Mouse (Mus musculus) c-Kit-negative CD71-positive TER-119-positive erythroid progenitor cells, embryonic 14.5 days (primary cell): Measurements from ENCODE around the gene Ctnnd1.
A peak's percentile ranks its signal among the peaks of the same experiment; 100 is the strongest.
"Not testable (repeated sequence)": the region's sequence is repeated elsewhere in the genome, so short reads cannot be mapped to it uniquely, and the experiment has no call there.

ENCODE experiments used
- DNase-seq: peaks from one replicate; pipeline ENCODE4 v3.0.0-alpha.2; 2013; ENCODE audit warnings: low read depth, low spot score

The Ctnnd1 gene

DNA sequence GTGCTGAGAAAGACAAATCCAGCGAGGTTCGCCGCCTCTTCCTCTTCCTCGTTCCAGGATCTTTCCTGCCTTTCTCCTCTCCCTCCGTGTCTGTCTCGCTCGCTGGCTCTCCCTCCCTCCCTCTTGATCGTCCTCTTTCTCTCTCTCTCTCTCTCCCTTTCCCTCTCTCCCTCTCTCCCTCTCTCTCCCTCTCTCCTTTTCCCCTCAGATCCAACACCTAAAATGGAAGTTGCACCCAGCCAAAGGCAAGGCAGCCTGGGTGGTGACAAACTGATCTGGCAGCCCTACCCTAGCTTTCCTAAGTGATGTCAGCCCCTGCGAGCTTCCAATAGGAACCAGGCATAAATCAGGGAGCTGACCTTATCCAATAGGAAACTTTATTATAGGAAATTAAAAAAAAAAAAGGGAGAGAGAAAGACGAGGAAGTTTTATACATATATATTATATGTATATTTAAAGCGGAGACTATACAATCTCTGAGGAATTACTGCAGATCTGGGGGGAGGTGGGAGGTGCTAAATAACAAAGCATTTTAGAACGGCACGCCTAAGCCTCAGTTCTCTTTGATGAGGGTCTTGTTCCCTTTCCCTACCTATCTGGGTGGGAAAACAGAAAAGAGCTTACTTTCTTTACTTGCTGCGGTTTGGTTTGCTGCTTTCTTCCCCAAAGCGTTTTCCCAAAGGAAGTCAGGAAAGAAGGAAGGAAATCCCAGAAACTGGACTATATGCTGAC is at the start of gene Ctnnd1:
TSS of gene Ctnnd1 (minus strand) at position 302 of the 732 bp plus-strand sequence.
- peak; percentile 58 for DNase-seq

DNA sequence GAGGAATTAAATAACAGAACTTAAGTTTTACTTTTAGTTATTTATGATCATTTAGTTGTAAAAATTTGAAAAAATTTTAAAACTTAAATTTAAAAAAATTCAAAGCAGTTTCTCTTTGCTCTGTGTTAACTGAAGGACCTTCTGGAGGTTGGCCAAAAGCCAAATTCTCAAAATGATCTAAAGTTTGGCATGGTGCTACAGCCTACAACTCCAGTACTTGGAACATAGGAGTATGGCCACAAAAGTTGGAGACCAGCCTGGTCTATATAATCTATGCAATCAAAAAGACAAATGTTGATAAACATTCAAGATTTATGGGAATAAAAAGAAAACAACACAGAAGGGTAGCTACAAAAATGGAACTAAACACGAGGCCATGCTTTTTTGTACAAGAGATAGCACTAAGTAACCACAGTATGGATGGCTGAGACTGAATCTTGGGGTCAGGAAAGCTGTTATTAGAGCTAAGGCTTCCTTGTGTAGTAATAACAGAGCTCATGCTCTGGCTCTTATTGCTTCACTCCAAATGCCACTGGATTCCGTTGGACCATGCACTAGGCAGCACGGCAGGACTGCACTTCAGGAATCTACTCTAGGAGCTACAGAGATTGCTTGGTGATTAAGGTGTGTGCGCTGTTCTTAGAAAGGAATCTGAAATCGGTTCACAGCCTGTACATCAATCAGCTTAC is 44.6 kb upstream of the Ctnnd1 start:
- DNase-seq, result no peak

DNA sequence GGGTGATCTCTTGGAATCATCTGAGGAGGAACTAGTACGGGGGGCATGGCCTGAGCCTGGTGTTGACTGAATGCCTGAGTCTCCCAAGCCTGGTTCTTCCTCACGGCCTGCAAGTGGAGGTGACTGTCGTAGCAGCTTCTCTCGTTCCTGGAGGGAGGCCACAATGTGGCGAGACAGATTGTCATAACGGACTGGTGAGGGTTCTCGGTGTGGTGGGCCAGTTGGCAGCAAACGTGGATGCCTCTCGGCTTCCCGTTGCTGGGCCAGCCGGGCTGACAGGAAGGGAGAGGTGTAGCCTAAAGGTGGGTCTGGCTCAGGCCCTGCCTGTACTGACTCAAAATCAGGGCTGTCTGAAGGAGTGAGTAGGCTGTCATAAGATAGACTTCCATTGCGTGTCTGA is 39.5 kb upstream of the Ctnnd1 start:
- no peak for DNase-seq

DNA sequence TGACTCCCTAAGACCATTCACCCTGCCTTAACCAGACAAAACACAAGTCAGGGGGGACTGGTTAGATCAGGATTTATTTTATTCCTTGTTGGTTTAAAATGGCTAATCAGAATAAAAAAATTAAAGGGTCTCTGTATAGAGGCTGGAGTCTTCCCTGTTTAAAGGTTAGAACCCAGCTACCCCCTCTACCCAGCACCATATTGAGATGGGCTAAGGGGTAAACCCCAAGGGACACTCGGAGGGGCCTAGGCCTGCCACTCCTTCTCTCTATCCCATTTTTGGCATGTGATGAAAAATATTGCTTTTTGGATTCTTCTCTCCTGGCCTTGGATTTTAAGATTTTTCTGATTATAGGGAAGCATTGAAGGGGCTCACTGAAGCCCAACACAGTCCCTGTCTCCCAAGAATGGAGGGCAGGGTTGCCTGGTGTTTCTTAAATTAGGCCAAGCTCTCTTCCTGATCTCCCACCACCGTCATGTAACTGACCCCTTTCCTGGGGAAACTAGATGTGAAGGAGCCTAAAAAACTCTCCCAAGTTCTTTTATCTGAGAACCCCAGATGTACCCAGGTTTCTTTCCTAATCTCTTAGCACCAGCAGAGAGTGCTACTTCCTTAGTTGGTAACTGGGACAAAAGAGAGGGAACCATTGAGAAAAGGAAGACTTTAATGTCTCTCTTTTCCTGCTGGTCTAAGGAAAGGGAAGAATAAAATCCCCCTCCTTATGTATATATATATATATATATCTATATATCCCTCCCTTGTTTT is 37.7 kb upstream of the Ctnnd1 start:
- no peak for DNase-seq

DNA sequence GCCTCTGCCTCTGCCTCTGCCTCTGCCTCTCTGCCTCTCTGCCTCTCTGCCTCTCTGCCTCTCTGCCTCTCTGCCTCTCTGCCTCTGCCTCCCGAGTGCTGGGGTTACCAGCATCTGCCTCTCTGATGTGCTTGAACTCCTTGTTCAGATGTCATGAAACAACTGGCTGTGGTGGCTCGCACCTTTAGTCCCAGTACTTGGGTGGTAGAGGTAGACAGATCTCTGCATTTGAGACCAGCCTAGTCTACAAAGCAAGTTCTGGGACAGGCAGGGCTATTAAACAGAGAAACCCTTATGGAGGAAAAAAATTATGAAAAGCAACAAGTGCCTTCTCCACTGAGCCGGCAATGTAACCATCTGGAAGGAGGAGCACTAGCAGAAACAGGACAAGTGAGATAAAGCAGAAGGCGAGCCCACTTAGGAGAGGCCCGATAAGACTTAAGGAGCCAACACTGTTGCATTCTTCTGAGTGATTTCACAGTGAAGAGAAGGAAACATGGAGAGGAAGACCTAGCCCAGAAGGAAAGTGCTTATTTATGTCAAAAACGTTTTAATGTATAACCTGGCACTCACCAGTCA is 32.1 kb upstream of the Ctnnd1 start:
- peak; percentile 57 for DNase-seq

DNA sequence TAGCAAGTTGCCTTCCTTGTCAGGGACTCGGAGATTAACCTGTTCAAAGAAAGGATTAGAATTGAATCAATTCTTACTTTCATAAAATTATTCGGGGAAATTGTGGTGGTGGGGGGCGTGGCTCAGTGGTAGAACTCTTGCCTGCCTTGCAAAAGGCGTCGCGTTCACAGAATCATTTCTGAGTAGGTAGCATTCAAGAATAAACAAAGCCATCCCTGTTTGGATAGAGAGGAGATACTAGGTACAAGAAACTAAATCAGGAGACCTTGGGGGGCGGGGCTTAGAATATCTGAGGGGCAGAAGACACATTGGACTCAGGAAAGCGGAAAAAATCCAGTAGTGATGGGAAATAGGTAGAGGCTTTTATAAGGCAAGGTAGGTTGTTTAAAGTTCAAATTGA is 28.5 kb upstream of the Ctnnd1 start, which contains the start of gene Tmx2:
TSS of gene Tmx2 (minus strand) at position 125 of the 400 bp plus-strand sequence.
- DNase-seq, result no peak

DNA sequence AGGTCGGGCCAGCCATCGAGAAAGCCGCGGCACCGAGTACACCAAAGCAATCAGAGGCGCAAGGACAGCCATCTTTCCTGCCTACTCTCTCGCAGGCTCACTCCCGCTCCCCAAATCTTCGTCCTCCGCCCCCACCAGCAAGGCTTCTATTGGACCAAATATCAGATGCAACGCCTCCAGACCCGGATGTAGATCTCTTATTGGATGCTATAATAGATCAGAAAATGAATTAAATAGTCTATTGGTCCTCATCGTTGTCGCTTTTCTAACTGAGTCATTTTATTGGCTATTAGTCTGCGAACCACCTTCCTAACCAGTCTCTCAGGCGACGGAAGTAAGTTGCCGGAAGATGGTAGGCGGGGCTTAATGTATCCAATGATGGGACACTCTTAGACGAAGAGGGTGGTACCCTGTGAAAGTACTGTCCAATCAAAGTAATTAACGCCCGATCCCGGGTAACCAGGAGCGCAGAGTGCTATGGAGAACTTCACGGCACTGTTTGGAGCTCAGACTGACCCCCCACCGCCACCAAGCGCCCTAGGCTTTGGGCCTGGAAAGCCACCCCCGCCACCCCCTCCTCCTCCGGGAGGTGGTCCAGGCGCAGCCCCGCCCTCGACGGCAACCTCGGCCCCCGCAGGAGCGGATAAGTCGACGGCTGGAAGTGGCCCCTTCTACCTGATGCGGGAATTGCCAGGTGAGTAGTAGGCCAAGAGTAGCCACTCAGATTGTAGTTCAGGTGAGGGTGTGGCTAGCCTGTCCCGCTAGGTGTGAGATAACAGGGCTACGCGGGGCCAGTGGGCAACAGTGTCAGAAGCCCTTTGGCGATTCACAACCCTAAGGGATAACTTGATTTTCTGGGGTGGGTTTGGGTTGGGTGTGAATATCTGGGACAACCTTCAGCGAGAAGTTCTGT is 27.7 kb upstream of the Ctnnd1 start, which contains the start of the genes Gm28635 and Med19:
TSS of gene Gm28635 (minus strand) at position 74 of the 913 bp plus-strand sequence.
TSS of gene Med19 (plus strand) at position 435 of the 913 bp plus-strand sequence.
- peak; percentile 100 for DNase-seq

DNA sequence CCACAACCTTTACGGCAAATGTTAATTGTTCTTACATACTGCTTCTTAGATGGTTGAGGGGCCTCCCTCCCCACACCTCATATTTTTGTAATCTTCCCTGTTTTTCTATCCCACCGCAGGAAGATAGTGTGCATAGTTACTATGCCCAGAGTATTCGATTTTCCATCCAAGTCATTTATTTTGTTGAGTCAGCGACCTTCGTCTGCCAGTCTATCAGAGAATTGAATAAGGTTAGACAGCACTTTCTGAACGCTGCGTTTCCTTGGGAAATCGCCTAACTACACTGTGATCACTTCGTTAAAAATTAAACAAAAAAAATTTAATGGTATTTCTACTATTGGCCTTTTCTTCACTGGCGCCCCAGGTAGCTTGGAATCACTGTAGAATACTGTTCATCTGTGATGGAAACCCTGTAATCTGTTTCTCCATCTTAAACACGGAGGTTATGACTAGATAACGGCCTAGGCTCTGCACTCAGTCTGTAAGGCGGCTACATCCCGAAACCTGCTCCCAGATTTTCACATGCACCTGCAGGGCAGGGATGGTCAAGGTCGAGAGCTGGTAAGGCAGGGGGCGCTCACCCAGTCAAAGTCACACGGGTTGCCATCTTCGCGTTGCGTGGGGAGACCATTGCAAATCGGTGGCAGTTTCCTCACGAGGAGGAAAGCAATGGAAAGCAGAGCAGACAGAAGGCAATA is 26.9 kb upstream of the Ctnnd1 start:
- DNase-seq, result peak; percentile 30

DNA sequence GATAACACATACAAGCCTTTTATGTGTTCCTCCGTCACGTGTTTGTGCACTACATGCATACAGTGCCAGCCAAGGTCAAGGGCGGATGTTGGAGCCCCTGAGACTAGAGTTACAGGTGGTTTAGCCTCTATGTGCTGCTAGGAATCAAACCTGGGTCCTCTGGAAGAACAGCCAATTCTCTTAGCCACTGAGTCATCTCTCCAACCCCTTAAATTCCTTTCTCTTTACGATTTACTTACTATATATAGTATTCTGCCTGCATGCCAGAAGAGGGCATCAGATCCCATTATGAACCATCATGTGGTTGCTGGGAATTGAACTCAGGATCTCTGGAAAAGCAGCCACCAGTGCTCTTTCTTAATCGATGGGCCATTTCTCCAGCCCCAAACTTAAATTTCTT is 21.0 kb upstream of the Ctnnd1 start:
- not testable (repeated sequence) for DNase-seq

DNA sequence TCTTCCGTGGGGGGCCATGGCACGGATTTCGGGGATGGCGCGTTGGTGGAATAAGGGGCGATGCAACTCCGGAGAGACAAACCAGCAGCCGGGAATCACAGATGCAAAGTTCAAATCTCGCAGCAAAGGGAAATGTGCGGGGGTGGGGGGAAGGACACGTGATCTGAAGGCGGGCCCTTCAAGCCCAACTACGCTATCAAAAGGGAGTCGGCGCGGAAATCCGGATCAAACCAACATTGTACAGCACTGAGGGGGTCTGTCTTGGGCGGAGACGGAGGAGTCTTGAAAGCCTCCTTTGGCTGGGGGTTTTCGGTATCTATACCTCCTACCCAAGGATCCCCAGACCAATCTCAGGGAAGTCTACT is 20.0 kb upstream of the Ctnnd1 start, which contains the start of gene Selenoh:
TSS of gene Selenoh (minus strand) at position 202 of the 365 bp plus-strand sequence.
- DNase-seq, result peak; percentile 73

DNA sequence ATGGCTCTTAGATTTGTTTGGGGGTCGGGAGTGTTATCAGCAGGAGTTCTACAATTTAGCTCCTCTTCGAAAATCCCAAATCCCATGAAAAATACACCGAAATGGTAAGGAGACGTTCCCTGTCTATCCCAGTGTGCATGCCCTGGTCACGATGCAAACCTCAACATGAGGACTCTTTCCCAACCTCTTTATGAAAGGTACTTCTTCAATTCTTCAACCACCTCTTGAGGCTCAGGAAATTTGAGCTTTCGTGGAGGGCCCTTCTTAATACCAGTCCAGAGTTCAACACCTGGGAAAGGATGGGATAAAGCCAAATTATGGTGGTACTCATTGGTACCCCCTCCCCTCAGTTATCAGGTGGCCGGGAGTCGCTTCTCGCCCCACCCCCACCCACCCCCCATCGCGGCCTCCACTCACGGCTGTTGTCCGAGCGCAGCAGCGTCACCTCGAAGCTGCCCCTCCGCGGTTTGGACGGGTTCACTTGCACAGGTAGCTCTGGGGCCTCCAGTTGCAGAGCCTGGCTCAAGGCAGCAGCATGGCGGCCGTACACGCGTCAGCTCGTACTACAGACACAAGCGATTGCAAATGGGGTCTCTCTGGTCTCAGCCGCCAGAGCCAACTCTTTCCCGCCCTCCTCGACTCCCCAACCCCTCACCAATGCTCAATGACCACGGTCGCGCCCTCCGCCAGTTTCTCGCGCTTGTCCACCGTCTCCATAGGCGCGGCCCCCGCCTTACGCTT is 19.4 kb upstream of the Ctnnd1 start:
- DNase-seq, result peak; percentile 11

DNA sequence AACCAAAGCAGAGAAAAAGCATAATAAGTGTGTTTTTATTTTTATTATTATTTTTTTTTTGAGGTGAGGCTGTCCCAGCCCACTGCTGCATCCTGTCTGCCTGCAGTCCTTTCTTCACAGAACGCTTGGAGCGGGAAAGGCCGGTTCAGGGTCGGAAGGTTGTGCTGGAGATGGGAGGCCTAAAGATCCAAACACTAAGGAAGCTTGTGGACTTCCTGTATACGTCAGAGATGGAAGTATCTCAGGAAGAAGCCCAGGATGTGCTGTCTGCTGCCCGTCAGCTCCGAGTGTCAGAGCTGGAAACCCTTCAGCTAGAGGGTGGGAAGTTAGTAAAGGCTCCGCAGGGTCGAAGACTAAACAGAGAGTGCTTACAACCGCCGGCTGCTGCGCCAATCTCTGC is 15.5 kb upstream of the Ctnnd1 start:
- DNase-seq, result no peak

DNA sequence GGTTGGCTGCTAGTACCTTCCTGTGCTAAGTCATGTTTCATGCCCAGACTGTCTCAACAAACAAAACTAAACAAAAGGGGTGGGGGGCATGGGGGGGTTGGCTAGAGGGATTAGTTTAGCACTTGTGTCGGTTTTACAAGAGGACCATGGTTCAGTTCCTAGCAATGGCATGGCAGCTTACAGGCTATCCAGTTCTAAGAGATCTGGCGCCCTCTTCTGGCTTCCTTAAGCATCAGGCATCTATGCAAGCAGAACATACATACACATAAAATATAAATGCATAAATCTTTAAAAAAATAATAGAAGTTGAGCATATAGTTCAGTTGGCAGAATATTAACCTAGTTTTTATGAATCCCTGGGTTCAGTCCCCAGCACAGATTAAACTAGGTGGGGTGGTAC is 12.3 kb upstream of the Ctnnd1 start:
- peak; percentile 65 for DNase-seq

DNA sequence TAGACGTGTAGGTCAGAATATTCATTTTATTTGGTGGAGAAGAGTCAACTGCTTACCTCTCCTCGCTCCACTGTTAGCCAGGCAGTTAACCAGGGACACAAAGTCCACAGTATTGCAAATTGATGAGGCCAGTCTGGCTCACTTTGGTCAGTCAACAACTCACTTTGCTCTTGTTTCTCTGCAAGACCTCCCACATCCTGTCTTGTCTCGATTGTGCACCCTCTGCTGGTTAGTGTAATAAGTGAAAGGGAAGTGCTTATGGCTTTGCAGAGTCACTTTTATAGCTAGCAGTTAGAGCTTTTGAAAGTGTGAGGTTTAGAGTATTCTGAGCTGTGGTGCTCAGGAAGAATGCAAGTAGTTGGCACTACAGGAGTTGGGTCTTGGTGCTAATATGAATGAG is 9.7 kb upstream of the Ctnnd1 start:
- DNase-seq, result no peak

DNA sequence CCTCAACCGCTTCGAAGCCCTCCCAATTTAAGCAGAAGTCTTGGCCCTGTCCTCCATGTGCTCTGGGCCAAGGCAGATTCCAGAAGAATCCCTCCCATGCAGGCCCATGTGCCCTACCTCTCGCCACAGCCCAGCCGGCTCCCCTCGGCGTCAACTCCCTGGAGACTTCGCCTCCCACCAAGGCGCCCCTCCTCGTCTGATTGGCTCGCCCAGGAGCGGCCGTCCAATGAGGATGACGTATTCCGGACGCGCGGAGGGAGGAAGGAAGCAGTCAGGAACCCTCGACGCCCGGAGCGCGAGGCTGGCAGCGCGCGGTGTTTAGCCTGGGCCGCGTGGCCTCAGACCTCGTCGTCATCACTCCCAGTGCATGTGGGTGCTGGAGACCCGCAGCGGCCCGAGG is 8.2 kb upstream of the Ctnnd1 start, which contains the start of gene Btbd18:
TSS of gene Btbd18 (plus strand) at position 274 of the 400 bp plus-strand sequence.
- no peak for DNase-seq

DNA sequence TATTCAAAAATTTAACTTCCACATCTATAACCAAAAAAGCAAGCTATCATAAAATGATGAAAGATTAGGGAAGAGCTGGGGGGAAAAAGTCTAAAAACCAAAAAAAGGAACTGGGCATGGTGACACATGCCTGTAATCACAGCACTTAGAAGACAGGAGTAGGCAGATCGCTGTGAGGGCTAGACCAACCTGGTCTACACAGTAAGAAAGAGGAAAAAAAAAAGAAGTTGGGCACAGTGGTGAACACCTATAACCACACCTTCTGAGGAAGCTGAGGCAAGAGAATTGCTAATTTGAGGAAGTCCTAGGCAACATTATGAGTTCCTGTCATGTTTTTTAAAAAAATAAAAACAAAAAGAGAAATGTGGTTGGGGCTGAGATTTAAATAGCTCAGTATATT is 5.3 kb upstream of the Ctnnd1 start:
- DNase-seq, result no peak

DNA sequence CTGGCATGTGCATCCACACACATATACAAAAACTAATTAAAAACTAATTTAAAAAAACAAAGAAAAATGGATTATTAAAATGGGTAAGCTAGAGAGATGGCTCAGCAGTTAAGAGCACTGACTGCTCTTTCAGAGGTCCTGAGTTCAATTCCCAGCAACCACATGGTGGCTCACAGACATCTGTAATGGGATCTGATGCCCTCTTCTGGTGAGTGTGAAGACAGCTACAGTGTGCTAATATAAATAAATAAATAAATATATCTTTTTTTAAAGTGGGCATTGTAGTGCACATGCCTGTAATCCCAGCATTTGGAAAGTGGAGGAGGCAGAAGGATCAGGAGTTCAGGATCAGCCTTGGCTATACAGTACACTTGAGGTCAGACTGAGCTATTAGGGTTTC is 2.8 kb upstream of the Ctnnd1 start:
- no peak for DNase-seq

DNA sequence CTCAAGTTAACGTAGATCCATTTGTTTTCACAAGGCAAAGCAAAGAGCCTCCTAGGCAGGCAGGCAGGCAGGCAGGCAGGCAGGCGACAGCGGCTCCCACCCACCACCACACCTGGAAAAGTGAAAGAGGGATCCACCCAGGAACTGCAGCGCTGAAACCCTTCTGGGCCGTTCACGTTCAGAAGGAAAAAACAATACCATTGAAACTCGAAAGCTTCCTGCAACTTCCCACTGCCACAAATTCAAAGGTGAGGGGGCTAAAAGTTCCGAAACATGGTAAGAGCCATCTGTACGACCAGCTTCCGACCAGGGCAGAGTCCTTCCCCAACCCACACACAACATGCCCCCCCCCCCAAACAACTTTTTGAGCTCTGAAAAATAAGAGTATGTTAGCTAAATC is 891 bp downstream of the Ctnnd1 start:
- DNase-seq, result peak; percentile 22

DNA sequence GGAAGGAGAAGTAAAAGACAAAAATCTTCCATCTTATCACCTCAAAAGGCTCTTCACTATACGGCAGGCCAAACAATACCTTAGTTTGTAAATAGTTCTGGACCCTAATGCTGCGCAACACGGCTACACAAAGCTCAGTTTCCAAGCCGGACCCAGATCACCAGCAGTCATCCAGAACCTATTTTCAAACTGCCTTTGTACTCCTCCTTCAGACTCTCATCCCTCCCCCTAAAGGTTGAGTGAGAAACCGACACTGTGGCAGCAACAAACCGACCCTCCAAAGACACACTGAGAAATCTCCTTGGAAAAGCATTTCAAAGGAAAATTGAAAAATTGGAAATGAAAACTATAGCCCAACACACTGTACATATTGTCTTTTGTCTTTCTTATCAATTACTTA is 2.2 kb downstream of the Ctnnd1 start:
- no peak for DNase-seq
